Mouse (Mus musculus) hindbrain, embryonic 11.5 days (tissue): ENCODE measurements at regions not wholly inside any gene's neighbourhood (a gene's known extent, or its start where the extent isn't known, plus 50 kb on each side); places are given as distances from the start of the nearest gene placed in this dataset.
"Not testable (repeated sequence)": the region's sequence is repeated elsewhere in the genome, so short reads cannot be mapped to it uniquely, and the experiment has no call there.

Source experiments
- ATAC-seq: fragments of 200-750 bp; cut with Nextera tagmentation; 2 replicates; pipeline ENCODE4 v1.8.0; 2017; ENCODE audit warnings: mild to moderate bottlenecking, moderate TSS enrichment, moderate library complexity; ENCODE audit not compliant: low FRiP score
- DNase-seq: peaks from one replicate; pipeline ENCODE4 v3.0.0-alpha.2; 2015; ENCODE audit warnings: low spot score
- H3K27ac ChIP-seq: fragments of 300-500 bp; sonication (generic); 2 replicates; pipeline ENCODE4 v1.5.1; 2014; ENCODE audit warnings: mild to moderate bottlenecking, low read depth, low read length
- H3K27me3 ChIP-seq: fragments of 300-500 bp; sonication (generic); 2 replicates; pipeline ENCODE4 v1.6.1; 2014; ENCODE audit warnings: mild to moderate bottlenecking, low read length, moderate library complexity, mixed read lengths; ENCODE audit not compliant: control insufficient read depth, insufficient read depth
- H3K36me3 ChIP-seq: fragments of 300-500 bp; sonication (generic); 2 replicates; pipeline ENCODE4 v1.6.1; 2014; ENCODE audit warnings: mild to moderate bottlenecking, low read length, moderate library complexity, mixed read lengths; ENCODE audit not compliant: control insufficient read depth, insufficient read depth
- H3K4me1 ChIP-seq: fragments of 300-500 bp; sonication (generic); replicated peaks from 2 replicates; pipeline ENCODE4 v1.6.1; 2014; ENCODE audit warnings: low read length, mixed read lengths; ENCODE audit not compliant: control insufficient read depth, insufficient read depth
- H3K4me2 ChIP-seq: fragments of 300-500 bp; sonication (generic); replicated peaks from 2 replicates; pipeline ENCODE4 v1.6.1; 2014; ENCODE audit warnings: mild to moderate bottlenecking, low read depth, low read length
- H3K4me3 ChIP-seq: fragments of 300-500 bp; sonication (generic); 2 replicates; pipeline ENCODE4 v1.5.1; 2014; ENCODE audit warnings: low read depth, low read length
- H3K9ac ChIP-seq: fragments of 300-500 bp; sonication (generic); 2 replicates; pipeline ENCODE4 v1.6.1; 2014; ENCODE audit warnings: low read depth, low read length
- H3K9me3 ChIP-seq: fragments of 300-500 bp; sonication (generic); 2 replicates; pipeline ENCODE4 v1.6.1; 2016; ENCODE audit warnings: low read length; ENCODE audit not compliant: control insufficient read depth
- WGBS: fragments of 180-500 bp; shearing (Covaris S2); extraction: QIAGEN DNeasy Blood & Tissue Kit; methylation state at CpG from one replicate; pipeline ENCODE4 v1.1.7; 2014; 5-methylcytosine and 5-hydroxymethylcytosine counted together

- H3K4me1 ChIP-seq, result no peaks in the 10 kb centered on the region
- H3K27me3 ChIP-seq, result no peaks in the 10 kb centered on the region
- no peaks in the 10 kb centered on the region for H3K36me3 ChIP-seq
- no peak for ATAC-seq
- WGBS, result 94% methylated on average over 6 of the region's 6 CpGs
- H3K4me3 ChIP-seq, result no peak overlapping the region
- no peak overlapping the region for H3K4me2 ChIP-seq
- no peaks in the 10 kb centered on the region for H3K9me3 ChIP-seq
- H3K9ac ChIP-seq, result no peak overlapping the region
- DNase-seq, result no peak
- no peak overlapping the region for H3K27ac ChIP-seq
Observed at GRCm38 (mm10) chr3:54580339-54580738, 112.3 kb upstream of the Supt20 start.

- not testable (repeated sequence) for ATAC-seq, H3K4me3 ChIP-seq, H3K36me3 ChIP-seq, H3K9ac ChIP-seq, H3K4me1 ChIP-seq, H3K27ac ChIP-seq, H3K27me3 ChIP-seq, H3K9me3 ChIP-seq, H3K4me2 ChIP-seq, DNase-seq
- 85% methylated on average over 9 of the region's 10 CpGs for WGBS
Observed at GRCm38 (mm10) chr3:54585781-54586180, 106.8 kb upstream of the Supt20 start.

- 83% methylated on average over 21 of the region's 21 CpGs for WGBS
- Histone ChIP-seq H3K36me3 (no peaks in the 10 kb centered on the region), H3K27me3 (no peaks in the 10 kb centered on the region), H3K4me1 (no peaks in the 10 kb centered on the region), H3K4me3 (no peak overlapping the region), H3K9me3 (no peaks in the 10 kb centered on the region), H3K27ac (no peak overlapping the region), H3K9ac (no peak overlapping the region), H3K4me2 (no peak overlapping the region)
- DNase-seq, result no peak
- no peak for ATAC-seq
Observed at GRCm38 (mm10) chr3:54587127-54587995, 105.2 kb upstream of the Supt20 start.

GRCm38 (mm10) chr3:54588198-54588597 is 104.4 kb upstream of the Supt20 start:
- Histone ChIP-seq H3K4me3 (no peak overlapping the region), H3K4me1 (no peaks in the 10 kb centered on the region), H3K9me3 (no peaks in the 10 kb centered on the region), H3K27ac (no peak overlapping the region), H3K27me3 (no peaks in the 10 kb centered on the region), H3K4me2 (no peak overlapping the region), H3K9ac (no peak overlapping the region), H3K36me3 (no peaks in the 10 kb centered on the region)
- DNase-seq (no peak), ATAC-seq (no peak)
- WGBS, result 65% methylated on average over 5 of the region's 5 CpGs

GRCm38 (mm10) chr3:54589976-54590375 is 102.6 kb upstream of the Supt20 start:
- no peaks in the 10 kb centered on the region for H3K27me3 ChIP-seq
- H3K9ac ChIP-seq, result no peak overlapping the region
- H3K36me3 ChIP-seq, result no peaks in the 10 kb centered on the region
- H3K4me3 ChIP-seq, result no peak overlapping the region
- H3K27ac ChIP-seq, result no peak overlapping the region
- 79% methylated on average over 9 of the region's 9 CpGs for WGBS
- H3K4me2 ChIP-seq, result no peak overlapping the region
- no peaks in the 10 kb centered on the region for H3K9me3 ChIP-seq
- DNase-seq (no peak), ATAC-seq (no peak)
- no peaks in the 10 kb centered on the region for H3K4me1 ChIP-seq

- no peak overlapping the region for H3K27ac ChIP-seq
- H3K9me3 ChIP-seq, result no peaks in the 10 kb centered on the region
- no peak overlapping the region for H3K4me2 ChIP-seq
- no peak overlapping the region for H3K9ac ChIP-seq
- H3K4me3 ChIP-seq, result no peak overlapping the region
- H3K27me3 ChIP-seq, result no peaks in the 10 kb centered on the region
- no peaks in the 10 kb centered on the region for H3K36me3 ChIP-seq
- DNase-seq (no peak), ATAC-seq (no peak)
- WGBS, result 71% methylated on average over 3 of the region's 3 CpGs
- H3K4me1 ChIP-seq, result no peaks in the 10 kb centered on the region
Observed at GRCm38 (mm10) chr3:54591160-54591559, 101.4 kb upstream of the Supt20 start.

- H3K4me3 ChIP-seq, result no peak overlapping the region
- H3K9me3 ChIP-seq, result no peaks in the 10 kb centered on the region
- H3K27me3 ChIP-seq, result no peaks in the 10 kb centered on the region
- WGBS, result 79% methylated on average over 2 of the region's 2 CpGs
- no peak overlapping the region for H3K4me2 ChIP-seq
- no peak overlapping the region for H3K27ac ChIP-seq
- no peaks in the 10 kb centered on the region for H3K4me1 ChIP-seq
- H3K9ac ChIP-seq, result no peak overlapping the region
- no peak for ATAC-seq
- no peak for DNase-seq
- H3K36me3 ChIP-seq, result no peaks in the 10 kb centered on the region
Observed at GRCm38 (mm10) chr3:54592064-54592463, 100.5 kb upstream of the Supt20 start.

- WGBS, result 80% methylated on average over 14 of the region's 14 CpGs
- no peak overlapping the region for H3K27ac ChIP-seq
Observed at GRCm38 (mm10) chr3:54592655-54593428, 99.8 kb upstream of the Supt20 start.

GRCm38 (mm10) chr3:54595193-54595592 is 97.4 kb upstream of the Supt20 start:
- Histone ChIP-seq H3K9ac (no peak overlapping the region), H3K27me3 (no peaks in the 10 kb centered on the region), H3K4me3 (no peak overlapping the region), H3K36me3 (no peaks in the 10 kb centered on the region), H3K9me3 (no peaks in the 10 kb centered on the region), H3K4me2 (no peak overlapping the region), H3K27ac (no peak overlapping the region), H3K4me1 (no peaks in the 10 kb centered on the region)
- DNase-seq (no peak), ATAC-seq (no peak)
- 87% methylated on average over 3 of the region's 3 CpGs for WGBS

More at GRCm38 (mm10) chr3:54592655-54593428, 99.8 kb upstream of the Supt20 start:
- H3K36me3 ChIP-seq, result no peaks in the 10 kb centered on the region
- no peaks in the 10 kb centered on the region for H3K27me3 ChIP-seq
- no peak overlapping the region for H3K9ac ChIP-seq
- no peak for ATAC-seq
- H3K9me3 ChIP-seq, result no peaks in the 10 kb centered on the region
- DNase-seq, result no peak
- H3K4me3 ChIP-seq, result no peak overlapping the region
- no peaks in the 10 kb centered on the region for H3K4me1 ChIP-seq
- no peak overlapping the region for H3K4me2 ChIP-seq
